Mouse (Mus musculus) left cerebral cortex, postnatal 4 days (tissue): ENCODE measurements around the gene 1810062G17Rik. TPM values are rescaled to one million over a fixed set of nuclear protein-coding genes. Genes with fewer than 3 reads are reported as not detected.

Source experiments
- DNase-seq: peaks from one replicate; pipeline ENCODE4 v3.0.0-alpha.2; 2022
- intact Hi-C: fragments of 180-260 bp; cut with DNase I; formaldehyde crosslinking; loops from one replicate; pipeline ENCODE4 v1.15.1; 2025
- microRNA-seq: library from miRNA; unstranded; fragments of <30 nt; microRNA quantifications from one replicate; pipeline ENCODE4 v1.2.0, GENCODE M21; 2022
- total RNA-seq, 2 experiments: library from RNA; stranded (reverse); gene quantifications; 2 replicates each; pipeline ENCODE4 v1.2.3; 2021

1810062G17Rik gene
- total RNA-seq, 2 experiments from 2014 or later, result not detected

GRCm38 (mm10) chr3:36500976-36501375 lies 25.2 kb downstream of the 1810062G17Rik start:
- no peak for DNase-seq

GRCm38 (mm10) chr3:36501546-36501945 lies 25.8 kb downstream of the 1810062G17Rik start:
- intact Hi-C loops, result no loop called here

More at GRCm38 (mm10) chr3:36500976-36501375, 25.2 kb downstream of the 1810062G17Rik start:
- intact Hi-C loops, result no loop called here

DNA sequence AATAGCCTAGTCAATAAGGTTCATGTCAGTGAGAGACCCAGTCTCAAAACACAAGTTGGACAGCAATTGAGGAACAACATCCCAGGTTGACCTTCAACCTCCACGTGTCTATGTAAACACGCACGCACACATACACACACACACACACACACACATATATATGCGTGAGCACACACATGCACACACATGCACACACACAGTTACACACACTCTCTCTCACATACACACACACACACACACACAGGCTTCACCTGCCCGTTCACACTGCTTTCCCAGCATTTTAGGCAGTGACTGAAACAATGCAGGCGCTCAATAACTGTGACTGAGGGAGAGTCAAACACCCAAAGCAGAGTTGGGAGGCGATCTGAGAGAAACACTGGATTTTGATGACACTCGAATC lies 29.6 kb downstream of the 1810062G17Rik start:
- intact Hi-C loops, result no loop called here
- no peak for DNase-seq

More at GRCm38 (mm10) chr3:36501546-36501945, 25.8 kb downstream of the 1810062G17Rik start:
- no peak for DNase-seq

GRCm38 (mm10) chr3:36505809-36506735 lies 30.3 kb downstream of the 1810062G17Rik start:
- intact Hi-C loops, result no loop called here
- no peak for DNase-seq

- intact Hi-C loops, result no loop called here
- DNase-seq, result no peak
Measured at GRCm38 (mm10) chr3:36511491-36511890, 35.8 kb downstream of the 1810062G17Rik start.

GRCm38 (mm10) chr3:36516196-36516595 lies 40.5 kb downstream of the 1810062G17Rik start:
- intact Hi-C loops, result no loop called here
- DNase-seq, result no peak

GRCm38 (mm10) chr3:36521073-36522060 lies 45.6 kb downstream of the 1810062G17Rik start, which contains the start of gene Gm11549:
Gene Gm11549, minus strand, starts transcription at chr3:36521813.
- intact Hi-C loops, result no loop called here
- DNase-seq, result peak; percentile 12

DNA sequence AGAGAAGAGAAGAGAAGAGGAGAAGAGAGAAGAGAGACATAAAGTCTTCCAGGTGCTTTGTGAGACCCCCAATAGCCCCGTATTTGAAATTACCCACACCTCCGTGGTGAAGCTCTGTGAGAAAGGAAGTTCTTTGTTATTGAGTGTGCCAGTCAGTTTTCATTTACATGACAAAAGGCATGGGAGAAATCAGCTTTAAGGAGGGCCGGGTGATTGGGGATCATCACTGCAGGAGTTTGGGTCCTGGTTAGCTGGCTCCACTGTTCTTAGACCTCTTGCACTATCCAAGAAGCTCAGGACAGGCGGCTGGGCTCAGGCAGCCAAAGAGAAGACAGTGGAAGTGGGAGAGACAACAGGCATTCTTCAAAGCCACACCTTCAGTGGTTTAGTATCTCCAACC lies 46.4 kb downstream of the 1810062G17Rik start:
- DNase-seq, result no peak
- intact Hi-C loops, result no loop called here

- no peak for DNase-seq
Measured at GRCm38 (mm10) chr3:36524466-36524865, 48.7 kb downstream of the 1810062G17Rik start.

GRCm38 (mm10) chr3:36530345-36530744 lies 54.6 kb downstream of the 1810062G17Rik start:
- DNase-seq, result peak; percentile 17
- intact Hi-C loops, result no loop called here

More at GRCm38 (mm10) chr3:36524466-36524865, 48.7 kb downstream of the 1810062G17Rik start:
- intact Hi-C loops, result no loop called here

DNA sequence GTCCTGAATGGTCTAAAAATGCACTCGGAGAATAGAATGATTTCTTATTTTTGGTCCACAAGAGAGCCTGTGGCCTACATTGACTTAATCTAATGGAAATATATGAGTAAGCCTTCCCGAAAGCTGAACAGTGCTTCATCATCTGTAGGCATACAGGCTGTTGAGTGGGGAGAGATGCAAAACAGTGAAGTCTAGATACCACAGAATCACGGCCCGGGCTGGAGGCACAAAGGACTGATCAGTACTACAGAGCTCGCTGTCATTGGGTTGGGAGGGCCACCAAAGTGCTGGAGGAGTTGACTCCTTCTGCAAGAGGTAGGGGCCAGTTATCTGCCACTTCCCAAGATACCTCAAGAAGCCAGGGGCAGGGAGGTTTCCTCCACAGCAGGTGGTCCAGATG lies 55.0 kb downstream of the 1810062G17Rik start:
- DNase-seq, result no peak
- intact Hi-C loops, result no loop called here

GRCm38 (mm10) chr3:36531242-36531641 lies 55.5 kb downstream of the 1810062G17Rik start:
- DNase-seq, result peak; percentile 11
- intact Hi-C loops, result no loop called here

Small RNA genes lying within 50 kb of the gene (microRNA-seq; reads per million reads assigned to microRNA genes)
- gene Mir7009, result 1.5 reads per million

Other genes with a start within 250 kb of the 1810062G17Rik start
- 10 to 100 TPM; 32.3 to 33.1 TPM for gene Anxa5, start within 50 bp of the 1810062G17Rik start, total RNA-seq
- 1 to 10 TPM; 1.5 to 2.6 TPM for gene Gm11549, start 45.9 kb downstream of the 1810062G17Rik start, total RNA-seq
- gene Exosc9, start 76.7 kb downstream of the 1810062G17Rik start, total RNA-seq, result 10 to 100 TPM; 49.9 to 51.9 TPM
- 10 to 100 TPM; 12.1 to 14.8 TPM for gene Ccna2, start 96.2 kb downstream of the 1810062G17Rik start, total RNA-seq
- 10 to 100 TPM; 15.3 to 18.3 TPM for gene Bbs7, start 137.5 kb downstream of the 1810062G17Rik start, total RNA-seq
- 10 to 100 TPM; 14.9 to 15.6 TPM for gene Trpc3, start 214.2 kb downstream of the 1810062G17Rik start, total RNA-seq